Mouse (Mus musculus): ENCODE results near the gene Stac2.

Gene Stac2

GRCm38 (mm10) chr11:98020710-98021109 lies 32.6 kb downstream of the Stac2 start:
- peak in 1 of 2 experiments; percentile 49 for DNase-seq

DNA sequence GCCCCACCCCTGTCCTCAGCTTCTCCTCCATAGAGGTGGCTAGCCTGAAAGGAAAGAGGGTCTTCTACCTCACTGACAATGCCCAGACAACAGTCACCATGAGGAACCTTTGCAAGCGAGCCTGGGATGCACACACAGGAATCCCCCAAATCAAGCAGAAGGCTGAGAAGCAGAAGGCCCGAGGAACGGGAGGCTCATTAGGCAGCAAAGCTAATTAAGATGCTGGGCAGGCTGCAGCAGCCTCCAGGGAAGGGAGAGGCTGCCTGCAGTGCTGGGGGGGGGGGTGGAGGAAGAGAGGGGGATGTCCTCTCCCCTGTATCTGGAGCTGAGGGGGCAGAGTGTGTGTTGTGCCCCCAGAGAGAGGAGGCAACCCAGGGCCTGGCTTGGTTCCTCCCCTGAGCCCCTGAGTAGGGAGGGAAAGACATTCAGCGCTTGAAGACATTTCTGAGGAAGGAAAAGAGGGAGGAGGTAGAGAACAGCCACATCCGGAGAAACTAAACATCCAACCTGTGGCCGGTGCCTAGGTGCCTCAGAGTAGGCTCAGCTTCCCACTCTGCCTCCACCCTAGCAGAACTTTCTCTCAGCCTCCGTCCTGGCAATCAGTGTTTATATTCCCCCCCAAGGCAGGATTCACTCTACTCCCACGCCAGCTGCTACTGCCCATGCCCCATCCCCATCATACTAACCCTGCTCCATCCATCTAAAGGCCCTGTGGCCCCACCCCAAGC lies 33.2 kb downstream of the Stac2 start:
- DNase-seq, result no peak

- peak; percentile 38 to 60 for DNase-seq
Measured at GRCm38 (mm10) chr11:98018858-98019641, 34.2 kb downstream of the Stac2 start.

DNA sequence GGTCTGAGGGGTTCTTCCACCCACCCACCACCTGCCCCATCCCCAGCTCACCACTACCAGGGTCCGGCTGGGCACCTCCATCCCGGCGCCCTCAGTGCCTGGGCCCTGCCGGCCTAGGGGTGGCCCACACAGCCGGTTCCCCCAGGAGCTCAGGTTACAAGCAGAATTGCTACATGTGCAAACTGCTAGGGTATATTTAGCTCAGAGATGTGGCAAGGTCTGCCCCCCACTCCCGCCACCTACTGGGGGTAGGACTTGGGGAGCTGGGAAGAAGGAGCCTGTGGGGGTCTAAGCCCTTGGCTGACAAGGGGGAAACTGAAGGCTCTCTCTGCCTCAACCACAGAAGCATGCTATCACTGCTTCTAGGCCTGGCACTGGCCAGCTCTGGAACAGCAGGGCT lies 35.0 kb downstream of the Stac2 start:
- DNase-seq, result no peak

DNA sequence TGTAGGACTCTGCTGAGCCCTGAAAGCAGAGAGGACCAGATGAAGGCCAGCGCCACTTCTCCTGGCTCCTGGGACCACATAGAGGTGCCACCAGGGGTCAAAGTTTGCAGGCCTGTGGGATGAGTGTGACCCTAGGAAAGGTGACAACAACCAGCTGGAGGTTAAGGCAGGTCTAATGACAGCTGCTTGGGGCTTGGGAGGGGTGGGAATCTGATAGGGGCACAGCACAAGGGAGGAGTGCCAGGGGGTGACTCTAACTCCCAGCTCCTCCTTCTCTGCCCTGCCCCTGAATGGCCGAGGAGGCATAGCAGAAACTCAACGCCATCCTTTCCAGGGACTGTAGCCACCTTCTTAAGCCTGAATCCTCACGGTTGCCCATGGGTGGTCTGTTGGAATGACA lies 36.4 kb downstream of the Stac2 start:
- no peak for DNase-seq

DNA sequence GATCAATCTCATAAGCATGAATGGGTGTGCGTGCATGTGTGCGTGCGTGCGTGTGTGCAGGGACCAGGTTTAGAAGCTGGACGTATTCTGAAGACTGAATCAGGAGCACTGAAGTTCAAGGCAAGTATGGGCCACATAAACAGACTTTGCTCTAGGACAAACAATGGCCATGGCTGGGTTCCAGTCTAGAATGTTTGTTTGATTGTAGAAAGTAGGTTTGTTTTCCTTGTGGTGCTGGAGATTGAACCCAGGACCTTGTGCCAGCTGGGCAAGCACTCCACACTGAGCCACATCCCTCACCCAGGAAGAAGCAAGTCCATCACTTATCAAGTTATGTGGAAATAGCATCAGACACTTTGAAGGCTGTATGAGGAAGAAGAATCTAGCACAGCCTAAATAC lies 37.1 kb downstream of the Stac2 start:
- DNase-seq, result no peak

DNA sequence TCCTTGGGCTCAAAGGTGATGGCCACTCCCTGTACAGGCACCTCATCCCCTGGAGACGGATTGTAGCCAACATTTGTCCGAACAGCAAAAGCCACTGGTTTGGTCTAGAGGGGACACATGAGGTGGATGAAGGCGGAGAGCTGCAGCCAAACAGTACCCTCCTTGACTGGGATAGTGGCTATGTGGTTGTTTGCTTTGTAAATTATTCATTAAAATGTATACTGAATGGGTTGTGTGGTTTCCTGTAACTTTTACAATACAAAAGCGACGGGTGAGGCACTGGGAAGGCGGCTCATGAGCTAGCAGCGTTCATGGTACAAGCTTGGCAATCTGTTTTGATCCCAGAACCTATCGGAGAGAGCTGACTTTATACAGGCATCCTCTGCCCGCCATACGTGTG lies 40.4 kb downstream of the Stac2 start:
- no peak for DNase-seq

GRCm38 (mm10) chr11:98011716-98012115 lies 41.5 kb downstream of the Stac2 start:
- no peak for DNase-seq

GRCm38 (mm10) chr11:98008087-98008486 lies 45.2 kb downstream of the Stac2 start:
- no peak for DNase-seq

DNA sequence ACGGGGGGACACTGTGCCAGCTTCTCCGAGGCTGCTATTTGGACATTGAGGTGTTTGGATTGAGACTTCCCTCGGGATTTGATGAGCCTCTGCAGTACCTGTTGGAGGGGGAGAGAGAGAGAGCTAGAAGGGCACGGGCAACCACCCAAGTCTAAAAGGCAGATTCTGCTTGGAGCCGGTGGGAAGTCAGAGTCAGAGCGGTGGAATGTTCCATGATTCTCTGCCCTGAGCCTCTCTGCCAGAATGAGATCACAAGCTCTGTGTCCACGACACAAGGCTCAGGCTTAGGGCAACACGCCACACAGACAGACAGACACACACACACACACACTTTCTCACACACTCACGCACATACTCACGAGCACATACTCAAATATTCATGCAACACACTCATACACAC lies 47.6 kb downstream of the Stac2 start:
- peak in 1 of 2 experiments; percentile 48 for DNase-seq

- peak; percentile 16 to 49 for DNase-seq
Measured at GRCm38 (mm10) chr11:98005076-98005475, 48.2 kb downstream of the Stac2 start.

DNA sequence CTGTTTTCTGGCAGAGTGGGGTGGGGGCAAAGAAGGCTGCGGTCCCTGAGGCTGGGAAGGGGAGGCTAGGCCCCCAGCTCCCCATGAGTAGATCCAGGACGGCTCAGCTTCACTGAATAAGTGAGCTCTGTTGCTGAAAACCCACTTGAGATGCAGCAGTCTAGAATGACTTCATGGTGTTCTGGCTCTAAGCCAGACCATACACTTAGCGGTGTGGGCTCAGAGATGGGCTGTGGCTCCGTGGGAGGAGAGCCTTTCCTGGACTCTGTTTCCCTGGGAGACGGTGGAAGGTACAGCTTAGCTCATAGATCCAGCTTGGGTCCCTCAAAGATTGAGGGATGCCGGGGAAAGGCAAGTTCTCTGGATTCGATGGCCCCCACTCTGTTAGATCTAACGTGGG lies 49.1 kb downstream of the Stac2 start:
- no peak for DNase-seq

- DNase-seq, result peak in 1 of 2 experiments; percentile 20
Measured at GRCm38 (mm10) chr11:98003171-98003671, 50.0 kb downstream of the Stac2 start.

DNA sequence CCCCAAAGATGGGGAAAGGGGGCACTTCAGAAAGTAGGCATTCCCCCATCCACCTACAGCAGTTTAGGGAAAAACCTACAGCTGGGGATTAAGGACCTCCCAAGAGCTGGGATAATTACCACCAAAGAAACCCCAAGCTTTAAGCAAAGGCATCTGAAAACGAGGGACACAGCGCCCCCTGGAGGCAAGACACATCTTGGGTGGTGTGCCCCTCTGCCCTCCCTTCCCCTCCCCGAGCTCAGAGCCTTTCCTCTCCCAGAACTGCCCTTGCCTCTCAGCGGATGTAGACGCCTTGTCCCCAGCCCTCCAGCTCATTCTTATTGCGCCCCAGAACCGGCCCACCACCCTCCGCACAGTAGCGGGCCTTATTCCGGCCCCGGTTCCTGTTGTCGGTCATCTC lies 50.6 kb downstream of the Stac2 start:
- peak; percentile 78 to 90 for DNase-seq

DNA sequence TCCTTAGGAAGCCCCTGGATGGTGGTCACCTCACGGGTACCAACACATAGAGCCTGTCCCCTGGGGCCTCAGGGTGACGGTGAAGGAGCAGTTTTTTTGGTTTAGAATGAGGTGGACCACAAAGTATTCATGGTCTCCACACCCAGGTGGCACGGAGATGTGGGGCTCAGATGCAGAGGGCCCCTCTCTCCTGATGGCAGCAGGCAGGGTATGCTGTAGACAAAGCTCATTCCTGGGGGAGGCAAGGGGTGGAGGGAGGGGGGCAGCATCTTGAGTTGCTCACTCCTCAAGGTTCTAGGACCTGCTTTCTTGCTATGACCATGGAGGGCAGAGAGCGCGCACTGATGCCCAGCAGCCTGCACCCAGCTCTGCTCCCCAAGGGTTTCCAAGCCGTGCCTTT lies 51.3 kb downstream of the Stac2 start:
- DNase-seq, result no peak

GRCm38 (mm10) chr11:98001351-98001824 lies 51.9 kb downstream of the Stac2 start:
- no peak for DNase-seq

GRCm38 (mm10) chr11:98000378-98001140 lies 52.7 kb downstream of the Stac2 start:
- DNase-seq, result no peak

DNA sequence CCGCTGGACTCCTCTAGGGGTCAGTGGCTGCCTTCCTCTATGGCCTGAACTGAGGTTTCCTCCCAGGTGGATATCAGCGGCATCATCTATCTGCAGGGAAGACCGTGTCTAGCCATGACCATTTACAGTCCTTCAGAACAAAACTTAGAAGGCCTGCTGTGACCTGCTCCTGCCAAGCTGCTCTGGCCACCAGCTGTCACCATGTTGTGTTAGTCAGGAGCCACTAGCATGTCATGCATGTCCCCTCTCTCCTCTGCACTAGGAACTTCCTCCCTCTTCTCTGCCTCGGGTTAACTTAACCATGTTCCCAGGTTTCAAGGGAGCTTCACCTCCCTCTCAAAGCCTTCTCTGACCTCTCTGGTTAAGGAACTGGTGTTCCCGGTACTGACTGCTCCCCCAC lies 53.5 kb downstream of the Stac2 start:
- peak in 1 of 2 experiments; percentile 14 for DNase-seq

- no peak for DNase-seq
Measured at GRCm38 (mm10) chr11:97998898-97999608, 54.2 kb downstream of the Stac2 start.

DNA sequence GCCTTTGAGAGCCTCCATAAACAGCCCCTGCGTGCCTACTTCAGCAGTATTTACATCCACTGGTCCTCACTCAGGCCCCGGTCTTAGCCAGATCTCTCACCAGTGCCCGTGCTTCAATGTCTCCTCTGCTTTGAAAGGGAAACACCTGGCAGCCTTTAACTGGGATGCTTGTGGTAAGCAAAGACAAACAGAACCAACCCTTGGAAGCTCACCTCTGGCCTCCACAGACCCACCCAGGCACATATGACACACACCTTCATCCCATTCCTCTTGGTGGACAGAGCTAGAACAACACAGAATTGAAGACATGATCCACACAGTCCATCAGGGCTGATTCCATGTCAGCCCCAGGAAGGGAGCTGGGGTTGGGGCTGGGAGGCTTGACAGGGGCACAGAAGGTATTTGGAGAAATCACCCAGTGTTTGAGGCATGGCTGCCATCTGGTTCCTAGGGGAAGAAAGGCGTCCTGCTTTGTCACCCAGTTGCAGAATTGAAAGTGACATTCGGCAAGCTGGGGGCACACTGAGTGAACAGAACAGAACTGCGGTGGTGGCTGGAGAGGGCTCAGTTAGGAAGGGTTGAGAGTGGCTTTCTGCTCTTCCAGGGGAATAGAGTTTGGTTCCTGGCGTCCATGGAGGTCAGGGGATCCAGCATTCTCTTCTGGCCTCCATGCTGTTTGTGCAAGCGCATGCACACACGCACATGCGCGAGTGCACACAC lies 55.0 kb downstream of the Stac2 start:
- DNase-seq, result no peak

DNA sequence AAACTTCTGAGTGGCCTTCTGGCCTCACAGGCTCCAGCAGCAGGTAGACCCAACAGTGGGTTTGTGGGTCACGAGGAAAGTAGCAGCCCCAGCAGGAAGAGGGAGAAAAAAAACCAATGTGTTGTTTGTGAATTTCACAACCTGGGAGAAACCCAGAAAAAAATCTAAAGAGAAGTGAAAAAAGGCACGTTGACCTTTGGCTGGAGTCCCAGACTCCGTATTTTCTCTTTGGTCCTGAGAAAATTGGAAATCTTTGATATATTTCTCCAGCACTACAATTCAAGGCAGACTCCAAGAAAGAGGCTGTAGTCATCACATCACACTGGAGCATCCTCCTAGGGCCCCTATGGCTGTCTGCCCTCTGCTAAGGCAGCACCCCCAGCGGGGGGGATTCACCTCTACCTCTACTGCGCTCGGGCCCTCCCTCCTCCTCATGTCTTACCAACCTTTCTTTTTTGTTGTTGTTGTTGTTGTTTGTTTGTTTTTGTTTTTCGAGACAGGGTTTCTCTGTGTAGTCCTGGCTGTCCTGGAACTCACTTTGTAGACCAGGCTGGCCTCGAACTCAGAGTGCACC lies 55.8 kb downstream of the Stac2 start:
- DNase-seq, result no peak
